Mouse (Mus musculus): Measurements from ENCODE around the gene Pkp4.
"Not testable (repeated sequence)": the region's sequence is repeated elsewhere in the genome, so short reads cannot be mapped to it uniquely, and the experiment has no call there.

The Pkp4 gene

DNA sequence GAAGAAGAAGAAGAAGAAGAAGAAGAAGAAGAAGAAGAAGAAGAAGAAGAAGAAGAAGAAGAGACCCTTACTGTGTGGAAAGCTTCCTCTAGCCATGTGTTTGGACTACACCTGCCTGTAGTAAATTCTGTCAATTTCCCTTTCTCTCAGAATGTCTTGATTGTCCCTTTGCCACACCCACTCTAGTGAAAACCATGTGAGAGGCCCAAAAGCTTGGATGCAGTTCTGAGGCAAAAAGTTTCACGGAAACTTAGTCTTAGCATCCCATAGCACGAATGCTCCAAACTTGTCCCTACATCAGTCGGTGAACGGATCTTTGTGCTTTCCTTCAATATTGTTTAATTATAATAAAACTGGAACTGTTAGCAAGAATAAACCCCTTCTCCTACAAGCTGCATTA, 234.0 kb downstream of the Pkp4 start:
- DNase-seq = no peak

GRCm38 (mm10) chr2:59395160-59395650, 234.6 kb downstream of the Pkp4 start:
- DNase-seq = not testable (repeated sequence)

DNA sequence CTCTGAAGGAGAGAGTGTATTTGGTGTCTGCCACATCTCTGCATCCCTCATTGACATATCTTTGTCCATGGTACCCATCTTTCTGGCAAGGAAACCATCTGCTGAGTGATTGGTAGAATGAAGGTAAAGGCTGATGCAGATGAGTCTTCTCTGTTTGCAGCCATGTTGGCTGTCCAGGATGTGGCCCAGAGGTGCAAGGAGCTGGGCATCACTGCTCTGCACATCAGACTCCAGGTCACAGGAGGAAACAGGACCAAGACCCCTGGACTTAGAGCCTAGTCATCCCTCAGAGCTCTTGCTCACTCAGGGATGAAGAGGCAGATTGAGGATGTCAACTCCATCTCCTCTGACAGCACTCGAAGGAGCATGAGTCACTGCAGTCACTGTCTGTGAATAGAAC, 235.9 kb downstream of the Pkp4 start:
- DNase-seq = no peak

DNA sequence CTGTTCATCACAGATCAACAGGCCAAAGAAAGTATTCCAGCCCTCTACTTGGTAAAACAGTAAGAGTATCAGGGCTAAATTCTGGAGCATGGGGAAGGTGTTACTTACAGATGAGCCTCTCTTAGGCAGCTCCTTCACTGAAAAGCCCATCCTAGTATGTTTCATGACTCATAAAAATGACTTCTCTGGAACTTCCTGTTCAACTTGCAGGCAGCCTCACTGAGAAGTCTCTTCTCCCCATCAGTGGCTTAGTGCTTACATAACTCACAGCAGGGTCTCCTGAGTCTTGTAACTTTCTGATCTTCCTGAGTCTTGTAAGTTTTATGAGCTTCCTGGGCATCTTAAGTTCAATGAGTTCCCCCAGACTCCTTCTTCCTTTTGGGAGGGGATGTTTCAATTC, 236.9 kb downstream of the Pkp4 start:
- no peak for DNase-seq

- no peak for DNase-seq
Observed at GRCm38 (mm10) chr2:59400901-59401378, 240.3 kb downstream of the Pkp4 start.

DNA sequence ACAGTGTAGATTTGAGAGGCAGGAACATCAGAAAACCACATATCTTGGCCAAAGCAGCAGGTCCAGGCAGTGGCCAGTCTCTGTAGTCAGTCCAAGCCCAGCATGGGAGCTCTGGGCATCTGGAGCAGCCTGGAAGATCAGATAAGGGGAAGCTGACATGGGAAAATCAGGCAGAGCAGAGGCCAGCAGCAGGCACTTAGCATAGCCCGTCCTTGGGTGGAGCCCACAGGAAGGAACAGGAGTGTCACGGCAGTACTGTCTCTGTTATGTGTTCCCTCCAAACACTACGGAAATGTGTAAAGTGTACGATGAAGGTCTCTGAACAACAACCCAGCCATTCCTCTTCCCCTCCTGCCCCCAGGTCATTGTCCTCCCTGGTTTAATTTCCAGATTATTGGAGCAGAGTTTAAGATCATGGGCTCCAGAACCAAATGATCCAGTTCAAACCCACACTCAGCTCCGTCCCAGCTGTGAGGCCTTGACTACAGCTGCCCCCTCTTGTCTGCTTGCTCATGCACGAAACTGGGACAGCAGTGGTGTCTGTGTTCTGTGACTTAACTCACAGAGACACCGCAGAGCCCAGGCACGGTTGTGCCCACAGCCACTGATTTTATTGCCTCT, 241.3 kb downstream of the Pkp4 start:
- peak; percentile 48 to 83 for DNase-seq

GRCm38 (mm10) chr2:59404022-59404421, 243.4 kb downstream of the Pkp4 start:
- no peak for DNase-seq
